Mouse (Mus musculus) bone marrow, adult 2 months (tissue): ENCODE measurements around the gene Samd5.

ENCODE experiments used
- CTCF ChIP-seq: fragments of 200-500 bp; IDR thresholded peaks from 2 replicates; pipeline ENCODE4 v1.5.1; 2011; ENCODE audit warnings: low read length, control low read depth; ENCODE audit not compliant: control insufficient read depth, insufficient read depth
- POLR2A ChIP-seq: fragments of 200-500 bp; IDR thresholded peaks from 2 replicates; pipeline ENCODE4 v1.6.1; 2011; ENCODE audit warnings: low read depth, mild to moderate bottlenecking, control low read depth, low read length, borderline replicate concordance; ENCODE audit not compliant: control insufficient read depth

- TF ChIP-seq CTCF (no peak), POLR2A (no peak)
Measured at GRCm38 (mm10) chr10:9675550-9676417, 776 bp upstream of the Samd5 start.
